Mouse (Mus musculus) MEL (cell line): Measurements from ENCODE around the gene Ccl1.

Experiments
- CTCF ChIP-seq, 3 experiments: IDR thresholded peaks in 2 of 3; conservative IDR thresholded peaks in 1 of 3; 2 replicates each; pipeline ENCODE4 v1.5.1; 2011 to 2012; ENCODE audit warnings: low read length in 3 of 3, low read depth in 2 of 3, mild to moderate bottlenecking in 2 of 3, improper control_type of control experiment in 1 of 3, inconsistent platforms in 1 of 3, mixed read lengths in 1 of 3, moderate library complexity in 1 of 3; ENCODE audit not compliant: control insufficient read depth in 1 of 3, insufficient read depth in 1 of 3, poor library complexity in 1 of 3, severe bottlenecking in 1 of 3
- HCFC1 ChIP-seq: IDR thresholded peaks from 2 replicates; pipeline ENCODE4 v1.6.1; 2012; ENCODE audit warnings: low read depth, mild to moderate bottlenecking, inconsistent platforms, low read length, improper control_type of control experiment, moderate library complexity
- KAT2A ChIP-seq: conservative IDR thresholded peaks from 2 replicates; pipeline ENCODE4 v1.6.1; 2012; ENCODE audit warnings: low read depth, low read length, improper control_type of control experiment, inconsistent platforms
- POLR2A ChIP-seq, 2 experiments: IDR thresholded peaks; 2 replicates each; pipeline ENCODE4 v1.6.1; 2011 to 2012; ENCODE audit warnings: low read length in 2 of 2, mild to moderate bottlenecking in 2 of 2, control low read depth in 1 of 2, improper control_type of control experiment in 1 of 2, low read depth in 1 of 2, moderate library complexity in 1 of 2; ENCODE audit not compliant: control insufficient read depth in 1 of 2, insufficient read depth in 1 of 2, poor library complexity in 1 of 2

DNA sequence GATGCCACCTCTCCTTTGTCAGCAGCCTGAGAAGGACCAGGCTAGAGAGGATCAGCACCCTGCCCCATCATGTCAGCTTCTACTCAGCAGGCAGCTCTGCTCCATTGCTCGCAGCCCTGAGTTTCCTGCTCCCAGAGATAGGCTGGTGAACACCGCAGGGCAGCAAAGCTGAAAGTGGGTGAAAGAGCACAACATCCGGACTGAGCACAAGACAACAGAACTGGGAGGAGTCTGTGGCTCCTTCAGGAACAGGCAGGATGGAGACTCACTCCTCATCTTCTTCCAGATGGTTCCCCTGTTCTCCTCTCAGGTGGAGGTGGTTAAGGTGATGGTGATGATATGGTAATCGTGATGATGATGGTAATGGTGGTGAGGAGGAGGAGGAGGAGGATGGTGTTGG lies at the start of gene Ccl1:
- no peak for TF ChIP-seq KAT2A
- no peak for TF ChIP-seq HCFC1
- TF ChIP-seq POLR2A (IDR thresholded peaks at IDR 0.05; ENCODE audit: control insufficient read depth in 1 of 2, insufficient read depth in 1 of 2, low read depth in 1 of 2, low read length in 2 of 2, poor library complexity in 1 of 2) = no peak
- no peak for TF ChIP-seq CTCF (IDR thresholded peaks at IDR 0.05 in 2 of 3, conservative IDR thresholded peaks at IDR 0.05 in 1 of 3; ENCODE audit: control insufficient read depth in 1 of 3, insufficient read depth in 1 of 3, low read depth in 2 of 3, low read length in 3 of 3, poor library complexity in 1 of 3, severe bottlenecking in 1 of 3)
